Mouse (Mus musculus): ENCODE data around the gene Cpm. TPM values are rescaled to one million over a fixed set of nuclear protein-coding genes. Genes with fewer than 3 reads are reported as not detected.

Cpm gene
- total and polyA plus RNA-seq, 2 experiments from 2014 or later, result 2.3 to 2.4 TPM

GRCm38 (mm10) chr10:117650725-117651124 lies 21.4 kb downstream of the Cpm start:
- 88% methylated on average over 7 of the region's 7 CpGs for WGBS
- no peak for TF ChIP-seq CTCF (IDR thresholded peaks at IDR 0.05; ENCODE audit: low read depth)
- Histone ChIP-seq H3K9me3 (ENCODE audit: low read length) (no peaks in the 10 kb centered on the region), H3K9ac (replicated peaks; ENCODE audit: low read length) (no peak overlapping the region), H3K4me3 (ENCODE audit: low read length) (no peak overlapping the region), H3K36me3 (ENCODE audit: insufficient read depth, low read length) (no peaks in the 10 kb centered on the region), H3K27me3 (ENCODE audit: insufficient read depth, low read length) (no peaks in the 10 kb centered on the region), H3K4me2 (ENCODE audit: low read depth, low read length) (no peak overlapping the region), H3K4me1 (ENCODE audit: insufficient read depth, low read length) (no peaks in the 10 kb centered on the region), H3K27ac (no peak overlapping the region)
- ATAC-seq (no peak), DNase-seq (ENCODE audit: low spot score) (no peak)

DNA sequence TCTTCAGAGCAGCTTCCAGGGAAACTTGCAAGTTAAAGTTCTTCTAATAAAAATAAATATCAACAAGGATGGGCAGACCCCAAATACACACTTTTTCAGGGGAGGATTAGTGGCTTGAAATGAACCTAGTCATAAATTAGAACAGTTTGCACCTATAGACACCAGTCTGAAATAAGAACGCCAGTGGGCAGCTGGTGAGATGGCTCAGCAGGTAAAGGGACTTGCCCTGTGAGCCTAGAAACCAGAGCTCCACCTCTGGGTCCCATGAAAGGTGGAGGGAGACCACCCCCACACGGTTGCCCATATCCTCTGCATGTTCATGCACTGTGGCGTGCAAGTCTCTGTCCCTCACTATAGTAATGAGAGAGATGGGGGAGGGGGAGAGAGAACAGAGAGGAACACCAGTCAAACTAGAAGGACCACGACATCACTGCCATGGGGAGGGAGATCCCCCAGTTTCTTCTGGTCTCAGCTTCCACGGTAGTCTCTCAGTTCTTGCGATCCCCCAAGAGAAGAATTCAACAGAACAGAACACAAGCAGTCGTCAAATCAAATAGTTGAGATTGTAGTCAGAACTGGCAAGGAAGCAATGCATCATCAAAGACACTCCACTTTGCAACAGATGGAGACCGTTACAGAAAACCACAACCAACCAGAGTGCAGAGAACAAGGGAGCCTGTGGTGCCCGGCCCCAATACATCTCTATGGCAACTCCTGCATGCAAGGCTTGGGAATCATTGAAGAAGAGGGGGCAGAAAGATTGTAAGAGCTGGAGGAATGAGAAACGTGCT lies 22.5 kb downstream of the Cpm start:
- Histone ChIP-seq H3K9me3 (ENCODE audit: low read length) (no peaks in the 10 kb centered on the region), H3K4me3 (ENCODE audit: low read length) (no peak overlapping the region), H3K4me1 (ENCODE audit: insufficient read depth, low read length) (no peaks in the 10 kb centered on the region), H3K4me2 (ENCODE audit: low read depth, low read length) (no peak overlapping the region), H3K27ac (no peak overlapping the region), H3K27me3 (ENCODE audit: insufficient read depth, low read length) (no peaks in the 10 kb centered on the region), H3K9ac (replicated peaks; ENCODE audit: low read length) (no peak overlapping the region), H3K36me3 (ENCODE audit: insufficient read depth, low read length) (no peaks in the 10 kb centered on the region)
- DNase-seq (ENCODE audit: low spot score) (no peak), ATAC-seq (peak; percentile 68; the same call in 1 of the 2 replicates)
- 52% methylated on average over 10 of the region's 10 CpGs for WGBS
- TF ChIP-seq CTCF (IDR thresholded peaks at IDR 0.05; ENCODE audit: low read depth), result no peak

DNA sequence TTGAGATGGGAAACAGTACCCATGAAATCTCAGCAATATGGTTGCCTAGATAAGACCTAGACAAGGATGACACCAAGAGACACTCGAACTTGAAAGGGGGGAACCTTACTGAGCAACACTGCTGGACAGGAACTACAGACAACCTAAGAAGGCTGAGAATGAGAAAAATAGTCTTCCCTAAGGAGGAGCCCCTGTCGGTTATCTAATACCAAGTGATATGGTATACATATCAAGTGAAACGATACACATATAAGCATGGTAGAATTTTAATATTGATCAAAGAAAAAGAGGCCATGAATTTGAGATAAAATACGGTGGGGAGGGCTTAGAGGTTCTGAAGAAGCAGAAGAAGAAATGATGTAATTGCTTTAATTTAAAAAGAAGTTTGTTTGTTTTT lies 23.1 kb downstream of the Cpm start:
- H3K27me3 ChIP-seq (ENCODE audit: insufficient read depth, low read length), result no peaks in the 10 kb centered on the region
- DNase-seq (ENCODE audit: low spot score) (no peak), ATAC-seq (no peak)
- no peak overlapping the region for H3K27ac ChIP-seq
- H3K4me3 ChIP-seq (ENCODE audit: low read length), result no peak overlapping the region
- no peaks in the 10 kb centered on the region for H3K9me3 ChIP-seq (ENCODE audit: low read length)
- no peak for TF ChIP-seq CTCF (IDR thresholded peaks at IDR 0.05; ENCODE audit: low read depth)
- no peak overlapping the region for H3K4me2 ChIP-seq (ENCODE audit: low read depth, low read length)
- no peak overlapping the region for H3K9ac ChIP-seq (replicated peaks; ENCODE audit: low read length)
- no peaks in the 10 kb centered on the region for H3K36me3 ChIP-seq (ENCODE audit: insufficient read depth, low read length)
- 90% methylated on average over 4 of the region's 4 CpGs for WGBS
- H3K4me1 ChIP-seq (ENCODE audit: insufficient read depth, low read length), result no peaks in the 10 kb centered on the region

- TF ChIP-seq CTCF (IDR thresholded peaks at IDR 0.05; ENCODE audit: low read depth), result no peak
- Histone ChIP-seq H3K4me1 (ENCODE audit: insufficient read depth, low read length) (no peaks in the 10 kb centered on the region), H3K27me3 (ENCODE audit: insufficient read depth, low read length) (no peaks in the 10 kb centered on the region), H3K27ac (no peak overlapping the region), H3K36me3 (ENCODE audit: insufficient read depth, low read length) (no peaks in the 10 kb centered on the region), H3K4me2 (ENCODE audit: low read depth, low read length) (no peak overlapping the region), H3K4me3 (ENCODE audit: low read length) (no peak overlapping the region), H3K9me3 (ENCODE audit: low read length) (no peaks in the 10 kb centered on the region), H3K9ac (replicated peaks; ENCODE audit: low read length) (no peak overlapping the region)
- WGBS, result 83% methylated on average over 8 of the region's 8 CpGs
- no peak for DNase-seq (ENCODE audit: low spot score)
- ATAC-seq, result no peak
Measured at GRCm38 (mm10) chr10:117652930-117653778, 23.9 kb downstream of the Cpm start.

- Histone ChIP-seq H3K4me2 (ENCODE audit: low read depth, low read length) (no peak overlapping the region), H3K36me3 (ENCODE audit: insufficient read depth, low read length) (no peaks in the 10 kb centered on the region), H3K27me3 (ENCODE audit: insufficient read depth, low read length) (no peaks in the 10 kb centered on the region), H3K27ac (no peak overlapping the region), H3K9ac (replicated peaks; ENCODE audit: low read length) (no peak overlapping the region), H3K9me3 (ENCODE audit: low read length) (no peaks in the 10 kb centered on the region), H3K4me3 (ENCODE audit: low read length) (no peak overlapping the region), H3K4me1 (ENCODE audit: insufficient read depth, low read length) (no peaks in the 10 kb centered on the region)
- WGBS, result 89% methylated on average over 7 of the region's 7 CpGs
- DNase-seq (ENCODE audit: low spot score), result no peak
- no peak for ATAC-seq
- no peak for TF ChIP-seq CTCF (IDR thresholded peaks at IDR 0.05; ENCODE audit: low read depth)
Measured at GRCm38 (mm10) chr10:117653779-117654173, 24.5 kb downstream of the Cpm start.

GRCm38 (mm10) chr10:117654576-117655123 lies 25.4 kb downstream of the Cpm start:
- TF ChIP-seq CTCF (IDR thresholded peaks at IDR 0.05; ENCODE audit: low read depth), result no peak
- H3K4me3 ChIP-seq (ENCODE audit: low read length), result no peak overlapping the region
- ATAC-seq (no peak), DNase-seq (ENCODE audit: low spot score) (no peak)
- no peak overlapping the region for H3K4me2 ChIP-seq (ENCODE audit: low read depth, low read length)
- H3K27ac ChIP-seq, result no peak overlapping the region
- no peaks in the 10 kb centered on the region for H3K27me3 ChIP-seq (ENCODE audit: insufficient read depth, low read length)
- no peaks in the 10 kb centered on the region for H3K4me1 ChIP-seq (ENCODE audit: insufficient read depth, low read length)
- no peak overlapping the region for H3K9ac ChIP-seq (replicated peaks; ENCODE audit: low read length)
- H3K9me3 ChIP-seq (ENCODE audit: low read length), result no peaks in the 10 kb centered on the region
- no peaks in the 10 kb centered on the region for H3K36me3 ChIP-seq (ENCODE audit: insufficient read depth, low read length)
- 81% methylated on average over 3 of the region's 3 CpGs for WGBS

All from hindbrain, postnatal 0 days (tissue).